Mouse (Mus musculus): ENCODE measurements around the gene Vmn1r231. TPM values are rescaled to one million over a fixed set of nuclear protein-coding genes. Genes with fewer than 3 reads are reported as not detected.
A peak's percentile ranks its signal among the peaks of the same experiment; 100 is the strongest.

Vmn1r231 gene
- total RNA-seq (2014; rRNA removed) = not detected in 2 replicates
- not detected in 2 replicates for polyA plus RNA-seq (2015; fragmentation: Nextera tagmentation; extraction: Ambion mirVana)

GRCm38 (mm10) chr17:20904991-20905390, at the start of gene Vmn1r231:
TSS of gene Vmn1r231 (minus strand) at chr17:20905091.
- no peak within 1 kb of the TSS for H3K9ac ChIP-seq
- H3K36me3 ChIP-seq (ENCODE audit: insufficient read depth) = no peaks in the 10 kb centered on the region
- TF ChIP-seq CTCF (IDR thresholded peaks at IDR 0.05; ENCODE audit: low read depth) = no peak
- H3K4me1 ChIP-seq (ENCODE audit: insufficient read depth) = no peaks in the 10 kb centered on the region
- DNase-seq (no peak), ATAC-seq (no peak)
- H3K4me3 ChIP-seq (ENCODE audit: low read depth, low read length) = no peak within 1 kb of the TSS
- H3K9me3 ChIP-seq (ENCODE audit: low read length) = no peaks in the 10 kb centered on the region
- H3K27ac ChIP-seq (ENCODE audit: low read depth, low read length) = no peak within 1 kb of the TSS
- 60% methylated on average over 2 of the region's 2 CpGs for WGBS
- no peak within 1 kb of the TSS for H3K4me2 ChIP-seq (ENCODE audit: low read depth)
- H3K27me3 ChIP-seq (ENCODE audit: insufficient read depth, low read length) = no peaks in the 10 kb centered on the region

- Histone ChIP-seq H3K4me1 (ENCODE audit: insufficient read depth) (peaks cover 29% of the 10 kb centered on the region), H3K27me3 (ENCODE audit: insufficient read depth, low read length) (no peaks in the 10 kb centered on the region), H3K4me3 (ENCODE audit: low read depth, low read length) (peak overlapping the region; percentile 73), H3K4me2 (ENCODE audit: low read depth) (peak overlapping the region; percentile 76), H3K36me3 (ENCODE audit: insufficient read depth) (peaks cover under 1% of the 10 kb centered on the region), H3K9ac (peak overlapping the region; percentile 68), H3K9me3 (ENCODE audit: low read length) (no peaks in the 10 kb centered on the region), H3K27ac (ENCODE audit: low read depth, low read length) (0 out of 2 replicates have a peak overlapping the region, but pooled peaks have one; percentile 98)
- ATAC-seq (no peak), DNase-seq (no peak)
- no peak for TF ChIP-seq CTCF (IDR thresholded peaks at IDR 0.05; ENCODE audit: low read depth)
Measured at GRCm38 (mm10) chr17:20946636-20947035, 41.7 kb upstream of the Vmn1r231 start.

- TF ChIP-seq CTCF (IDR thresholded peaks at IDR 0.05; ENCODE audit: low read depth) = no peak
Measured at GRCm38 (mm10) chr17:20946026-20946565, 41.2 kb upstream of the Vmn1r231 start.

DNA sequence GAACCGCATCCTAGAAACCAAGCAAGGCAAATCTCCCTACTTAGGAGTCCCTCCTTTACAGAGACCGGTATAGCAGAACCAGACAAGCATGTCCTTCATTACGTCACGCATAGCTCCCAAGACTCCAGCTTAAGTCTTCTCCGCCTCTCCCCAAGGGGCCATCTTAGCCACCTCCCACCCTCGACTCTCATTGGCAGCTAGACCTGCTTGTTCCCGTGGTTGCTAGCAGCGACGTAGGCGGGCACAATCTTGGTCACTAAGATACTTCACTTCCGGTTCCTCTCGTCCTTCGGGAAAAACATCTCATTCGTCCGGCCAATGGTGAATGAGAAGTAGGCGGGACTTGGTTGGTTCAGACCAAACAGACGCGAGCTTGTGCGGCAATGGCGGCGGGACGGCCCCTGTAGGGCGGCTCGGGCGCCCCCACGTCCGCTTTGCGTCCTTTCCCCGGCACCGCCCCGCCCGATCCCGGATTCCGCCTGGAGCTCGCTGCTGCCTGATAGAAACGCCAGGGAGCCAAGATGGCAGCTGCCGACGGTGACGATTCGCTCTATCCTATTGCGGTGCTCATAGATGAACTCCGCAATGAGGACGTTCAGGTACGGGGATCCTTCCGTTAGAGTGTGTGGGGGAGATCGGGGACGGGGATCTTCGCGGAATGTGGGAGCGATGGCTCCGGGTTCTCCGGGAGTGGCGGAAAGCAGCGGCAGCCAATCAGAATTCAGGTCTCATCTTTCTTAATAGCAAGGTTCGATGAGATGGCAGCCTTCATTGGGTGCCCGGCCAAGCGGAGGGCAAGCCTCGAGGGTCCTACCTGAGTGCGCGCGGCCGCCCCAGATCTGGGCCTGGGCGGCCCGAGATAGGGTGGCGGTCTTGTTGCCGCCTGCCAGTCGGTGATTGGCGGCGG, 40.3 kb upstream of the Vmn1r231 start, which contains the start of gene Ppp2r1a:
Gene Ppp2r1a, plus strand, starts transcription at position 327 of the 907 bp plus-strand sequence.
- H3K27ac ChIP-seq (ENCODE audit: low read depth, low read length) = peak within 1 kb of the TSS; percentile 98
- peak; percentile 100 for DNase-seq
- ATAC-seq = peak; percentile 97
- H3K4me1 ChIP-seq (ENCODE audit: insufficient read depth) = peaks cover 29% of the 10 kb centered on the region
- H3K9me3 ChIP-seq (ENCODE audit: low read length) = no peaks in the 10 kb centered on the region
- no peaks in the 10 kb centered on the region for H3K27me3 ChIP-seq (ENCODE audit: insufficient read depth, low read length)
- H3K36me3 ChIP-seq (ENCODE audit: insufficient read depth) = no peaks in the 10 kb centered on the region
- H3K4me3 ChIP-seq (ENCODE audit: low read depth, low read length) = peak within 1 kb of the TSS; percentile 73
- under 1% methylated on average over 69 of the region's 69 CpGs for WGBS
- peak within 1 kb of the TSS; percentile 68 for H3K9ac ChIP-seq
- TF ChIP-seq CTCF (IDR thresholded peaks at IDR 0.05; ENCODE audit: low read depth) = peak; percentile 52
- H3K4me2 ChIP-seq (ENCODE audit: low read depth) = peak within 1 kb of the TSS; percentile 76

More at GRCm38 (mm10) chr17:20946026-20946565, 41.2 kb upstream of the Vmn1r231 start:
- no peak for DNase-seq
- no peaks in the 10 kb centered on the region for H3K36me3 ChIP-seq (ENCODE audit: insufficient read depth)
- no peaks in the 10 kb centered on the region for H3K27me3 ChIP-seq (ENCODE audit: insufficient read depth, low read length)
- H3K4me2 ChIP-seq (ENCODE audit: low read depth) = peak overlapping the region; percentile 76
- H3K27ac ChIP-seq (ENCODE audit: low read depth, low read length) = peak overlapping the region; percentile 98
- WGBS = 0% methylated on average over 13 of the region's 13 CpGs
- peaks cover 29% of the 10 kb centered on the region for H3K4me1 ChIP-seq (ENCODE audit: insufficient read depth)
- no peak for ATAC-seq
- H3K9me3 ChIP-seq (ENCODE audit: low read length) = no peaks in the 10 kb centered on the region
- peak overlapping the region; percentile 68 for H3K9ac ChIP-seq
- peak overlapping the region; percentile 73 for H3K4me3 ChIP-seq (ENCODE audit: low read depth, low read length)

DNA sequence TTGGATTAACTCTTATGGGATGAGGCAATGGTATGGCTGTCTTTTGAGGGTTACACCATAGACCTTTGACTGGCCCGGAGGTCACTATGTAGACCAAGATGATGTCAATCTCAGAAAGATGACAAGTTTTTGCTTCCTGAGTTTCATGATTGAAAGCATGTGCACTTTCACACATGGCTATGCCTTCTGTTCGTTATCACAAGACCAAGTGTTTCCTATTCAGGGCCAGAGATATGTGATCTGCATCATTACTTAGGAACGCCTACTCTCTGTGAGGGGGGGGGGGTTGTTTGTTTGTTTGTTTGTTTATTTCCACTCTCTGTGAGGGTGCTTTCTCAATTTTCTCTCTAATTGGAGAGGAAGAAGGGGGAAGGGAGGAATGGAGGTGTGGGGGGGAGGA, 39.3 kb upstream of the Vmn1r231 start:
- Histone ChIP-seq H3K4me2 (ENCODE audit: low read depth) (peak overlapping the region; percentile 58), H3K27me3 (ENCODE audit: insufficient read depth, low read length) (no peaks in the 10 kb centered on the region), H3K4me1 (ENCODE audit: insufficient read depth) (peaks cover 29% of the 10 kb centered on the region), H3K4me3 (ENCODE audit: low read depth, low read length) (peak overlapping the region; percentile 73), H3K9ac (peak overlapping the region; percentile 66), H3K27ac (ENCODE audit: low read depth, low read length) (peak overlapping the region; percentile 90), H3K36me3 (ENCODE audit: insufficient read depth) (no peaks in the 10 kb centered on the region), H3K9me3 (ENCODE audit: low read length) (no peaks in the 10 kb centered on the region)
- DNase-seq (no peak), ATAC-seq (no peak)
- no peak for TF ChIP-seq CTCF (IDR thresholded peaks at IDR 0.05; ENCODE audit: low read depth)
- WGBS = 30% methylated on average over 3 of the region's 3 CpGs

DNA sequence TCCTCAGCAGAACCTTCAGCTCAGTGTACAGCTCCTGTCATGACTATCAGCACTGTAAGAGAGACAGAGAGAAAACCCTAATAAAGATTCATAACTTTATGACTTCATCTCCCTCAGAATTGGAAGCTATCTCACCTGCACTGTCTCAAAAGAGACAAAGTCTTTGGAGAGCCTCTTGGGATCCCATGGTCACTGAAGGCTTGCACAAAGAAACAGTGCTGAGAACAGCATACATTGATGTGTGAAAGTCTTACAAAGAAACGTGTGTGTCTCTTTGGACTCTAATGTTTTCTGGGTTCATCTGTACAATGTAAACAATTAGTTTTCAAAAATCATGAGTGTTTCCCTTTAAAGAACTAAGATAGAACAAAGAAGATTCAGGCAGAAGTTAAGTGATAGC, 14.7 kb upstream of the Vmn1r231 start, which contains the start of gene Vmn1r232:
Gene Vmn1r232, minus strand, starts transcription at position 101 of the 400 bp plus-strand sequence.
- Histone ChIP-seq H3K4me2 (ENCODE audit: low read depth) (no peak within 1 kb of the TSS), H3K36me3 (ENCODE audit: insufficient read depth) (no peaks in the 10 kb centered on the region), H3K9me3 (ENCODE audit: low read length) (no peaks in the 10 kb centered on the region), H3K27ac (ENCODE audit: low read depth, low read length) (no peak within 1 kb of the TSS), H3K9ac (no peak within 1 kb of the TSS), H3K4me1 (ENCODE audit: insufficient read depth) (no peaks in the 10 kb centered on the region), H3K4me3 (ENCODE audit: low read depth, low read length) (no peak within 1 kb of the TSS), H3K27me3 (ENCODE audit: insufficient read depth, low read length) (no peaks in the 10 kb centered on the region)
- DNase-seq = no peak
- ATAC-seq = no peak
- 38% methylated on average over 1 of the region's 1 CpGs for WGBS
- no peak for TF ChIP-seq CTCF (IDR thresholded peaks at IDR 0.05; ENCODE audit: low read depth)

GRCm38 (mm10) chr17:20840144-20840543, 64.7 kb downstream of the Vmn1r231 start, which contains the start of gene Vmn1r230:
TSS of gene Vmn1r230 (plus strand) at chr17:20840444.
- 7% methylated on average over 1 of the region's 1 CpGs for WGBS
- no peaks in the 10 kb centered on the region for H3K9me3 ChIP-seq (ENCODE audit: low read length)
- H3K27ac ChIP-seq (ENCODE audit: low read depth, low read length) = no peak within 1 kb of the TSS
- no peak for TF ChIP-seq CTCF (IDR thresholded peaks at IDR 0.05; ENCODE audit: low read depth)
- DNase-seq = no peak
- H3K9ac ChIP-seq = no peak within 1 kb of the TSS
- no peaks in the 10 kb centered on the region for H3K4me1 ChIP-seq (ENCODE audit: insufficient read depth)
- H3K36me3 ChIP-seq (ENCODE audit: insufficient read depth) = no peaks in the 10 kb centered on the region
- no peak within 1 kb of the TSS for H3K4me2 ChIP-seq (ENCODE audit: low read depth)
- H3K4me3 ChIP-seq (ENCODE audit: low read depth, low read length) = no peak within 1 kb of the TSS
- ATAC-seq = no peak
- no peaks in the 10 kb centered on the region for H3K27me3 ChIP-seq (ENCODE audit: insufficient read depth, low read length)

Other genes starting within 250 kb of the Vmn1r231 start
- not detected in 2 replicates for gene Vmn1r226, start 222.2 kb downstream of the Vmn1r231 start, total RNA-seq (2014; rRNA removed)
- not detected in 2 replicates for gene Vmn1r226, start 222.2 kb downstream of the Vmn1r231 start, polyA plus RNA-seq (2015; fragmentation: Nextera tagmentation; extraction: Ambion mirVana)
- not detected in 2 replicates for gene Vmn1r227, start 175.2 kb downstream of the Vmn1r231 start, total RNA-seq (2014; rRNA removed)
- gene Vmn1r227, start 175.2 kb downstream of the Vmn1r231 start, polyA plus RNA-seq (2015; fragmentation: Nextera tagmentation; extraction: Ambion mirVana) = not detected in 2 replicates
- gene Vmn1r228, start 118.9 kb downstream of the Vmn1r231 start, total RNA-seq (2014; rRNA removed) = not detected in 2 replicates
- gene Vmn1r228, start 118.9 kb downstream of the Vmn1r231 start, polyA plus RNA-seq (2015; fragmentation: Nextera tagmentation; extraction: Ambion mirVana) = not detected in 2 replicates
- not detected in 2 replicates for gene Vmn1r229, start 93.5 kb downstream of the Vmn1r231 start, total RNA-seq (2014; rRNA removed)
- gene Vmn1r229, start 93.5 kb downstream of the Vmn1r231 start, polyA plus RNA-seq (2015; fragmentation: Nextera tagmentation; extraction: Ambion mirVana) = not detected in 2 replicates
- not detected in 2 replicates for gene Vmn1r230, start 64.6 kb downstream of the Vmn1r231 start, total RNA-seq (2014; rRNA removed)
- gene Vmn1r230, start 64.6 kb downstream of the Vmn1r231 start, polyA plus RNA-seq (2015; fragmentation: Nextera tagmentation; extraction: Ambion mirVana) = not detected in 2 replicates
- not detected in 2 replicates for gene Vmn1r232, start 14.6 kb upstream of the Vmn1r231 start, total RNA-seq (2014; rRNA removed)
- gene Vmn1r232, start 14.6 kb upstream of the Vmn1r231 start, polyA plus RNA-seq (2015; fragmentation: Nextera tagmentation; extraction: Ambion mirVana) = not detected in 2 replicates
- 628 and 654 TPM in 2 replicates for gene Ppp2r1a, start 40.2 kb upstream of the Vmn1r231 start, total RNA-seq (2014; rRNA removed)
- 717 and 789 TPM in 2 replicates for gene Ppp2r1a, start 40.2 kb upstream of the Vmn1r231 start, polyA plus RNA-seq (2015; fragmentation: Nextera tagmentation; extraction: Ambion mirVana)
- not detected in 2 replicates for gene Vmn1r233, start 91.4 kb upstream of the Vmn1r231 start, total RNA-seq (2014; rRNA removed)
- gene Vmn1r233, start 91.4 kb upstream of the Vmn1r231 start, polyA plus RNA-seq (2015; fragmentation: Nextera tagmentation; extraction: Ambion mirVana) = not detected in 2 replicates
- gene Zfp160, start 103.8 kb upstream of the Vmn1r231 start, total RNA-seq (2014; rRNA removed) = 22.5 and 31.3 TPM in 2 replicates
- 6.9 and 11.9 TPM in 2 replicates for gene Zfp160, start 103.8 kb upstream of the Vmn1r231 start, polyA plus RNA-seq (2015; fragmentation: Nextera tagmentation; extraction: Ambion mirVana)